Mouse (Mus musculus) testis, postnatal 14 days (tissue): Measurements from ENCODE around the gene Rasl12.

Experiments
- DNase-seq: peaks from one replicate; pipeline ENCODE4 v3.0.0; 2021; ENCODE audit warnings: low spot score

The Rasl12 gene

DNA sequence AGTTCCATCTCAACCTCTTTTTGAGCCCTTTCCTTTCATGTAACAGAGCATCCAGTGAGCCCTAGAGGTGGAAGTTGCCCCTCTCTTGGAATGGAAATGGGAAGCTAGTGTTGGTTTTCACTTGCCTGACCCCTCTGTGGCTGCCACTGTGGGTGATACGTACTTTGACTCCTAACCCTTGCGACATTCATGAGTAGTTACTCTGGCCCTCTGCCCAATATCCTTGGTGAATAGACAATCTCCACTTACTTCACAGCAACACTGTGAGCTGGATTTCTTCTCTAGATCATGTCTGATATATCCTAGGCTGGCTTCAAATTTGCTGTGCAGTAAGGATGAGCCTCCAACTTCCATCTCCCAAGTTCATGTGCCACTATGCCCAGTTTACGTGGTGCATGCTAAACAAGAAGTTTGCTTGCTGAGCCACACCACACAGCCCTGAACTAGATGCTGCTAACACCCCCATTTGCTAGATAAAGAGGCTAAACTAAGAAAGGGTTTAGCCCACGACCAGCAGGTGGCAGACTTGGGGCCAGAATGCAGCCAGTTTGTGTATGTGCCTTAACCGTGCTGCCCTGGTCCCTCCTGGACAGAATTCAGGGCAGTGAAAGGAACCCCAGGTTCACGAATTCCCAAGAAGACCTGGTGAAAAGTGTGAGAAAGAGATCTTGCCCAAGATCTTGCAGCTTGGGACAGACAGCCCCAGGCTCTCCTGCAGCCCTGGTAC is 5.5 kb upstream of the Rasl12 start:
- DNase-seq = no peak

GRCm38 (mm10) chr9:65393606-65394005 is 4.7 kb upstream of the Rasl12 start:
- DNase-seq = no peak

GRCm38 (mm10) chr9:65394360-65394759 is 3.9 kb upstream of the Rasl12 start:
- DNase-seq = no peak

DNA sequence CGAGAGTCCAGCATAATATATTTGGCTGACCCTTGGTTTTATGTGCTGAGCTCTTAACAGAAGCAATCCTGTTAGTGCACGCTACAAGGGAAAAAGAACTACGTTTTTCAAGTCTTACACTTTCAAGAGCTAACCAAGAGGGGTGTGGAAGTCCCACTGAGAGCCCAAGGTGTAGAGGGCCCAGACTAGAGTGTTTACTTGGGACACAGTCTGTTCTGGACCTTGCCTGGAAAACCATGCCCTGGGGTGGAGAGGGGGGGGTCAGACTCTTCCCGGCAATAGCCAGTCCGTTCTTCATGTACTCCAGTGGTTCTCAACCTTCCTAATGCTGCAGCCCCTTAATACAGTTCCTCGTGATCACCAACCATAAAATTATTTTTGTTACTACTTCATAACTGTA is 1.6 kb downstream of the Rasl12 start:
- DNase-seq = no peak

DNA sequence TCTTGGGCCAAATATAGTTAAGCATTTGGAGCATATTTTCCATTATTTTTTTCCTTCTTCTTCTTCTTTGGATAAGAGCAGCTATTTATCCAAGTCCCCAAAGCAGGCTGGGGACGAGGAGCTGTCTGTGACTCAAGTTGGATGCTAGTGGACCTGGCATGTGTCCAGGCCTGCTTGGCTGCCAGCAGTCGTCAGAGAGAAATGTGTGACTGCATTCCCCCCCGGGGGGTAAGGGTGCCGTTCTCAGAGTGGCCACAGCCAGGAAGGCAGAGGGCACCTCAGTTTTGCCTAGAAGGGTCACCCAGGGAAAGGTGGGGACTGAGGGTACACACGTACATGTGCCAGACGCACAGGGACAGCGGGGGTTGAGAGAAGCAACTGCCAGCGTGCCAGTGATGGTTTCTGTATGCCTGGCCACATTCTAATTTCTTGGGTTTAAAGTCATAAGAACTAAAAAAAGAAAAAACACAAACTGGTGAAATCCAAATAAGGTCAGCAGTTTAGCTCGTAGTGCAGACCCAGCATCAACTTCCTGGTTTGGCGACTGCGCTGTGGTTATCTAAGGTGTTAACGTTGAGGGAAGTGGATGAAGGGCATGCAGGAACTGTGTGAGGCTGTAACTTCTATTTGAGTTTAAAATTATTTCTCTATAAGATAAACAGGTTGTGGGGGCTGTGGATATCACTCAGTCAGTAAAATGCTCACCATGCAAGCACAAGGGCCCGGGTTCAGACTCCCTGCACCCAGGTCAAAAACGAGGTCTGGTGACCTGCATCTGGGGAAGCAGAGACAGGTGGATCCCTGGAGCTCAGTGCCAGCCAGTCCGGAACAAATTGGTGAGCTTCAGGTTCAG is 6.3 kb downstream of the Rasl12 start:
- peak; percentile 61 for DNase-seq

DNA sequence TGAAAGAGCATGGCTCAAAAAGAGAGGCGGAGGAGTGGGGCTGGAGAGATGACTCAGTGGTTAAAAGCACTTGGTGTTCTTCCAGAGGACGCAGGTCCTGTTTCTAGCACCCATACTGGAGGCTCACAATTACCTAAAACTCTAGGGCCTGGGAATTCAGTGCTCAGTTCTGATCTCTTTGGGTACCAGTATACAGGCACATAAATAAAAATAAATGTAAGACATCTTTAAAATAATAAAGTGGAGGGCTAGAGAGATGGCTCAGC is 6.8 kb downstream of the Rasl12 start:
- DNase-seq = no peak

- DNase-seq = no peak
These were observed 9.0 kb downstream of the Rasl12 start for GRCm38 (mm10) chr9:65407327-65407726.

DNA sequence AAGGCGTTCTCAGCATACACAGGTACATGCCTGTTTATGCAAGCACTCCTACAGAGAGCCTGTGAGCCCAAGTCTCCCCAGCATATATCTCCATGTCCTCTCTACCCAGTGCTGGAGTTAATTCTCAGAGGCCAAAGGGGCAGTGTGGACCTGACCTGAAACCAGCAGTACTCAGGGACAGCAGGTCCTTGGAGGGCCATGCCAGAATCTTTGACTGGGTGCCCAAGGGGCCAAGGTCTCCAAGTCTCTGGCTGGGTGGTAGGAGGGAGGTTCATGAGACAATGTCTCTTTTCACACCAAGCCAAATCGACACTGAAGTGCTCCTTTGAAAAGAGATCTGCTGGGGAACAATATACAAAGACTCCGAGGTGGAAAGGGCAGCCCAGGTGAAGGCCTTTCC is 9.6 kb downstream of the Rasl12 start:
- peak; percentile 82 for DNase-seq

GRCm38 (mm10) chr9:65408871-65409295 is 10.6 kb downstream of the Rasl12 start:
- DNase-seq = no peak

- DNase-seq = no peak
These were observed 12.1 kb downstream of the Rasl12 start for GRCm38 (mm10) chr9:65410378-65410777.

- DNase-seq = no peak
These were observed 13.0 kb downstream of the Rasl12 start for GRCm38 (mm10) chr9:65411326-65411725.

GRCm38 (mm10) chr9:65417738-65418137 is 19.4 kb downstream of the Rasl12 start:
- DNase-seq = no peak

- no peak for DNase-seq
These were observed 21.3 kb downstream of the Rasl12 start for GRCm38 (mm10) chr9:65419633-65420032.

- no peak for DNase-seq
These were observed 24.6 kb downstream of the Rasl12 start, which contains the start of gene Slc51b for GRCm38 (mm10) chr9:65422760-65423501. Slc51b (minus strand) TSS chr9:65422955.

DNA sequence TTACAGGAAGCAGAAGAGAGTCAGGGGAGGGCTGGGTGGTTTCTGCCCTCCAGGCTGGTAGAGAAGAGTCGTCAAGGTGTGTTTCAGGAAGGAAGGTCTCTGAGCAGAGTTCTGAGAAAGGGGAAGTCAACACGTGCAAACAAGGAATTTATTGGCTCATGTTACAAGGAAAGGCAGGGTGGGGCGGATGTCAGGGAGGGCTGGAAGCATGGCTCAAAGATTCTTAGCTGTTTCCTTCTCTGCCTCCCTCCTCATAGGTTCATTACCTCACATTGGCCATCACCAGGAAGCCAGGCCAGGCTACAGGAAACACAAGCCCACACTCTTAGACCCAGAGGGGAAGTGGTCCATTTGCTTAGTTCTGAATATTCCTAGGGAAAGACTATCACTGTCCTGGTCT is 26.1 kb downstream of the Rasl12 start:
- no peak for DNase-seq

DNA sequence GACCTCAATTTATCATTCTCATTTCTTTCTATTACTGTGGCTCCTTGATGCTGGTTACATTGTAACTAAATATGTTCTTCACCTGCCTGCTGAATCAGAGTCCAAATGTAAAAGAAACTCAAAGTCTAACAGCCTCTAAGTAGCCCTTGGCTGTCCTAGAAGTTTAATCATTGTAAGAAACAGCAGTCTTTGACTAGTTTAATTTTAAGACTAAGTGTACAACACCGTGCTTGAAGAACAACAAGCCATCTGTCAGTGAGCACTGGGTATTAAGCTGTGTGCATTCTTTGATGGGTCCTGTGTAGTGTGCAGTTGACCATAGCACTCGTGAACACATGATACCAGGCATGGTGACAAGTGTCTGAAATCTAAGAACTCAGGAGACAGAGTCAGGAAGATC is 29.2 kb downstream of the Rasl12 start:
- DNase-seq = no peak

GRCm38 (mm10) chr9:65428003-65428402 is 29.7 kb downstream of the Rasl12 start:
- DNase-seq = no peak

DNA sequence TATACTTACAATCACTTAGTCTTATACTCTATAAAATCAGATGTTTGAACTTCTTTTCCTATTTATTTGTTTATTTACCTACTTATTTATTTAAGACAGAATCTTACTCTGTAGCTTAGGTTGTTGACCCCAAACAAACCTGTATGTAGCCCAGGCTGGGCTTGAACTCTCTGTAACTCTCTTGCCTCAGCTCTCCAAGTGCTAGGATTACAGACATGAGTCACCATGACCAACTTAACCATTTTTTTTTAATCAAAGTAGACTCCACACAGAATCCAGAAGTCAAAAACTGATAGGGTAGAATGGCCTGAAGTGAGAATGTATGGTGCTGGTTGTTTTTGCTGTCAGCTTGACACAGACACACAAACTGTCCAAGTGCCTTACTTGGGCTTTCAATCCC is 32.1 kb downstream of the Rasl12 start:
- DNase-seq = no peak

DNA sequence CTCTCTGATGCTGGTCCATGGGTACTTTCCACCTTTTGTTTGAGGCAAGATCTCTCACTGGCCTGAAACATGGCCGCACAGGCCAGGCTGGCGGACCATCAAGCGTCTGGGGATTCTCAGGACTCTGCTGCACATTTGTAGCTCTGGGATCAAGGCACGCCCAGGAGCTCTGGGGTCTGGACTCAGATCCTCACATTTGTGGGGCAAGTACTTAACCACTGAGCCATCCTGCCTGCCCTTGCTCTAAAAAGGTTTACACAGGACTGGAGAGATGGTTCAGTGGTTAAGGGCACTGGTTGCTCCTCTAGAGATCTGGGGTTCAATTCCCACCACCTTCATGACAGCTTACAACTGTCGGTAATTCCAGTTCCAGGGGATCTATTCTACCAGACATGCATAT is 32.6 kb downstream of the Rasl12 start:
- no peak for DNase-seq

- peak; percentile 81 for DNase-seq
These were observed 33.9 kb downstream of the Rasl12 start for GRCm38 (mm10) chr9:65432236-65432635.

DNA sequence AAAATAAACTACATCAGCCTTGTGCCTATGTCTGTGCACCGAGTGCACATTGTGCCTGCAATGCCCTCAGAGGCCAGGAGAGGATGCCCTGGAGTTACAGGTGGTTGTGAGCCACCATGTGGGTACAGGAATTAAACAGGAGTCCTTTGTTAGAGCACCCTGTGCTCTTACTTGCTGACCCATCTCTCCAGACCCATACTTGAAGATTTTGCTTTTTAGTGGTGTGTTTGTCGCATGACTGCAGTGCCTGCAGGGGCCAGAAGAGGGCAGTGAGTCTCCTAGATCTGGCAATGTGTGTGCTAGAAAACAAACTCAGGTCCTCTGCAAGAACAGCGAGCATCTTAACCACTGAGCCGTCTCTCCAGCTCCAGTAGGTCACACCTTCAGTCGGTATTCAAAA is 35.8 kb downstream of the Rasl12 start:
- no peak for DNase-seq

GRCm38 (mm10) chr9:65435211-65435610 is 36.9 kb downstream of the Rasl12 start:
- DNase-seq = no peak
